Mouse (Mus musculus) mature B cell (primary cell): ENCODE measurements around the gene Tmem52b.
"Not testable (repeated sequence)": the region's sequence is repeated elsewhere in the genome, so short reads cannot be mapped to it uniquely, and the experiment has no call there.

Source experiments
- in situ Hi-C: fragments of 300-500 bp; cut with MboI; formaldehyde crosslinking; loops from 2 replicates; pipeline ENCODE4 v1.14.3; 2019

The Tmem52b gene

DNA sequence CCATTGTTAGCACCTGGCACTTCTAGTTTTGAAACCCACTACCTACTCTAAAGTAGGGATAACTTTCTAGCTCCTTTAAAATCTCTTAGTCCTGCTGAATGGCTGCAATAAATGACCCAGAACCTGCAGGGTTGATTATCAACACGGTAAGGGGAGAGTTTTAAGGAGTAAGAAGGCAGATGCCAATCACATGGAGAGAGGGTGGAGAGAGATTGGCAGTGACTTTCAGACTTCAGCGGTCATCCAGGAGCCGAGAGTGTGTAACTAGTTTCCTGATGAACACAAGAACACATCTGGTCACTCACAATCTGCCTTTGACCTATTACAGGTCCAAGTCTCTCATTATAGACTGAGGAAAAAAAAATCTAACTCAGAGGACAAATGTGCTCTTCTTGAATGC lies at the start of gene Tmem52b:
Gene Tmem52b, plus strand, starts transcription at position 189 of the 400 bp plus-strand sequence.
- in situ Hi-C loops, result no loop called here

DNA sequence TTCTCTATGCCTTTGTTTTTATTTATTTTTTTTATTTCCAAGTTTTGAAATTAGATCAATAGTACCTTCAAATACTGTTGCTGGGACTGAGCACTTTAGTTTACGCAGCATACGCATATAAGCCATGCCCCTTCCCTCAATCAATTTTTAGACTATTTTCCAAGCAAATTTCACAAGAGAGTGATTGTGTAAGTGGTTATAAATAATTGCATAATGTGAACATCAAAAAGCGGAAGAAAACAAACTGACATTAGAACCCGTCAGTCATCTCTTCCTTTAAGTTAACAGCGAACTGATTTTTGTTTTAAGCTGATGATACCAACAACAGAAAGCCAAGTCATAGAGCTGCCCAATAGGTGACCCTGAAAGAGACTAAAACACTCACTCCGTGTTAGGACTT lies 41.0 kb upstream of the Tmem52b start:
- in situ Hi-C loops, result no loop called here

DNA sequence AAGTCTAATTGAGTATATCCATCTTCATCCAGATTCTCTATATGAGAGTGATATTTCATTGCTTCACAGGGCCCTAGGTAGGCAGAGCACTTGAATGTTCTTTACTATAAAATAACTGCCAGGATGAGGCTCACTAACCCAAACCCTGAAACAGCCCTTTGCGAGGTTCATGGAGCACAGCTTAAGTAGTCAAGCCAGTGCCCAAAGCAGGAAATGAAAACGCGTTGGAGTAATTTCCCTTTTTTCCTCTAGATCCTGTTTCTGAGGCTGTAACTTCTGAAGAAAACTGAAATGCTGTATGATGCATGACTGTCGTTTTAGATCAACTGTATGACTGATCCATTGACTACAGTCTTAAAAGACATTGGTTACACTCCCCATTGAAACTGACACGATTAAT lies 39.7 kb upstream of the Tmem52b start:
- in situ Hi-C loops, result no loop called here

DNA sequence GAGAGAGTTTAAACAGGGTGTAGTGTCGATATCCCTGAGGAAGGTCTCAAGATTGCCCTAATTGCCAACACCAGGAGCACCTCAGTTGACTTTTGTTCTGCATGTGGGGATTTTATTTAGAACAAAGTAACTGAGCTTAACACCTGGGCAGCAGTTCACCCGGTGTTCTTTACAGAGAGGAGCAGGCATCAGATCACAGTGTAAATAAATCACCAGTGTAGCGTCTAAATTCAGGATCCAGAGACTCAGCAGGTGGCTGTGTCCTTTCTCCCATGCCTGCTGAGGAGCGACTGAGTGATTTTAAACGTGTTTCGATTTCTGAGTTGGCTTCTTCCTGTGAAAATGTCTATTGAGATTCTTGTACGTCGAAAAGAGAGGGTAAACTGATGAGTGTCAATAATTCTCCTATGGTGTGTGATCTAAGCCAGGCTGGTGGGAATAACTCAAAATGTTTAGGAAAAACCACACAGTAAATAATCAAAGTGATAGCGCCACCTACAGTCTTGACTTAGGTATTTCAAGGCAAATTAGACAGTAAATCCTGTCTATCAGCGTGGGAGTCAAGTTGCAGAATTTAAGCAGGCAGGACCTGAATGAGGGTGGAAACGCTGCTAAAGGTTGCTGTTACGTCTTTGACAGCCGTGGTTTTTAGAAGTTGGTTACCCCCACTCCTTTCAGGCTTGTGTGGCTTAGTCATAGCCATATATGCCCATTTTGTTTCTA lies 35.8 kb upstream of the Tmem52b start:
- in situ Hi-C loops, result no loop called here

DNA sequence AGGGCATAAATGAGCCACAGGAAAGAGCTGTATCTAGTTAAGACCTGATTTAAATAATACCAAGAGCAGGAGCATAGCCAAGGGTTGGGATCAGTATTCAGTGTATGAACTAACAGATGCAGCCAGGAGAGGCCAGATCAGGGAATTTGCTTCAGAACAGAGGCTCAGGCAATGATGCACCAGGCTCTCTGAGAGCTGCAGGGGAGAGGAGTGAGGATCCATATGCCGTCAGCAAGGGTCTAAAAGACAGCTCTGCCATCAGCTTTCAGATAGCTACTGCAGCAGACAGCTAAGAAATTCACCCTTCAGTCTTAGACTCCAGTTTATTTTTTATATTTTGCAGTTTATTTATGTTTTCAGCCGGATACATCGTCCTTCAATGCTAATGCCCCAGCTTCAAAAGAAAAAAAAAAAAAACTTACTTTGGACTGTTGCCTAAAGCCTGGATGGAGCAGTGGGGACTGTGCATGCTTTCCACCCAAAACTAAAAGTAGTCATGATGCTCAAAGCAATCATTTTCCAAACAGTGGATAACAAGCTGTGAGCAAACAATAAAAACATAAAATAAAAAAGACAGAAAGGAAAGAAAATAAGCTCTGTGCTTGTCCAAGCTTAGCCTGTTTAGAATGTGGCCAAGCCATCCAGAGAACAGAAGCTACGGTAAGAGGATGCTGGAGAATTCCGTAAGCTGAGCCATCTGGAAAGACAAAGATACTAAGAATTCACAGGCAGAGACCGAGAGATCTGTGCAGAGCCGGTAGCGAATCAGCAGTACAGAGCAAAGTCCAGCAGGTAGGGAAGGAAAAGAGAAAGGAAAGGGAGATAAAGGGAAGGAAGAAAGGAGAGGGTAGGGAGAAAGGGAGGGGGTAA lies 32.0 kb upstream of the Tmem52b start:
- in situ Hi-C loops, result no loop called here

DNA sequence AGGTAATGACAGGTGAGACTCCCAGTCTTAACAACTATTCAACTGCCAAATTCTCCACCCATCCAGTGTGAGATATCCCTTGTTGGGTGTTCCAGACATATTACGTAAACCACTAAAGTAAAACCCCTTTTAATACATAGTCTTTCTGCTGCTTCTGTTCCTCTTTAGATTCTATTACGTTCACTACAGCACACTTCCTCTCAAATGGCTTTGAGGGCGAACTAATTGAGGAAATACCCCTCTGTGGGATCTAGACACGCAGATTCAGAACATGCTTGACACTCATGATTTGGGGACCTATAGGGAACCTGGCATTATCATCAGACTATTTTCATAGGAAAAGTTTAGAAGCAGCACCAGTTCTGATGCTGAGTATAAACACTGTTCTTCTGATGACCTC lies 17.4 kb upstream of the Tmem52b start:
- in situ Hi-C loops, result no loop called here

DNA sequence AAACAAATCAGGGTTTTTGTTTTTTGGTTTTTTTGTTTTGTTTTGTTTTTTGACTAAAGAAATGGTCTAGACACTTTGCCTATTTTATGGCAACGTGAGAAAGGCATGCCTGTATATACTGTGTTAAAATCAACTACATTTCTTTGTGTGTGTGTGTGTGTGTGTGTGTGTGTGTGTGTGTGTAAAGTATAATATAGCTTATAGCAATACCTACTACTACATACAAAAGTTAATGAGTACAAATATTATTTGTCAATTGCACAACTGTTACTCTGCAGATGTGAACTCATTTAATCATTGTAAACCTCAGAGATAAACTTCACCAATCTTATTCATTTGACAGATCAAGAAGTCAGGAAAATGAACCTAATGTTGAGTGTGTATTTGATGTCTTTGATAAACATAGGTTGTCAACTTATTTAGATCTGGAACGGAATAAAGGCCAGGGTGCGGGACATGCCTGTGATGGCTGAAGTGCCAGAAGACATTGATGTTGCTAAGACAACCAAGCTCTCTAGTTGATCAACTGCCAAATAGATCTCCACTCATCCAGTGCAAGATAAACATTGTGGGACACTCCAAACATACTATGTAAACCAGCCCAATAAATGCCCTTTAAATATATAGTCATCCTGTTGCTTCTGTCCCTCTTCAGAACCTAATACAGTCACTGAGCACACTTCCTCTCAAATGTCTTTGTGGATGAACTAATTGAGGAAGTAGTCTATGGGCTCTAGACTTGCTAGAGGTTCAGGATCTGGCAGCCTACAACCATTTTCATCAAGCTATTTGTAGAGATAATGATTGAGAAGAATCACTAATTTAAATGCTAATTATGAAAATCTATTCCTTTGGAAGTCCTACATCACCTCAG lies 14.8 kb upstream of the Tmem52b start:
- in situ Hi-C loops, result no loop called here

DNA sequence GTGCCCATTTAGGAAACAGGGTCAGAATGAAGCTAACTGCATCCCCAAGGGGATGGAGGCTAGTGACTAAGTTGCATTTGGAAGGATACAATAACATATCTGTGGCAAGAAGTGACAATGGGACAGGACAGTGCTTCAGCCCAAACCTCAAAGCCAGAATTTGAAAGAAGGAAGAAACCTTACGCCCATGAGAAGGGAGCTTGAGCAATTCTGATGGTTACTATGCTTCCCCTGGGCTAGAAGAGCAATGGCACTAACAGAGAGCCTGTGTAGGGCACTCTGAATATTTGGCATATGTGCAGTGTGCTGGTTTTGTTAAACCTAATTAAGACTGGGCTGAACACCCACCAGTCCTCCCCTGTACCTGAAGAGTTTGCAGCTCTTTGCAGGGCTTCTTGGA lies 12.8 kb upstream of the Tmem52b start:
- in situ Hi-C loops, result not testable (repeated sequence)

DNA sequence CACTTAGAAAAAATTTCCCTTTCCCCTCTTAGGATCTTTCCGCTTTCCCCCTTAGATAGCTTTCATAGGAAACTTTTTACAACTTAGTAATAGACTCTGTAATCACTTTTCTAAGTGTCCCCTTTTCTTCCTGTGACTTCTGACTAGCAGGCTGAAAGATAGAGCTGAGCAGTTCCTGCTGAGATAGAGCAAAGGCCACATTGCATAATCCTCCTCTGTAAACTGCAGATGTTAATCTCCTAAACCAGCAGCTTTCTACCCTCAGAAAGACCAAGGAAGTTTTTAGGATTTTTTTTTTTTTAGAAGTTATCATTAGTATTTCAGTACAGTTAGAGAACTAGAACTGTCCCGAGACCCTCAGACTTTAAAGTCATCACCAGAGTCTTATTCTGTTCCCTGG lies 8.9 kb upstream of the Tmem52b start:
- in situ Hi-C loops, result no loop called here

DNA sequence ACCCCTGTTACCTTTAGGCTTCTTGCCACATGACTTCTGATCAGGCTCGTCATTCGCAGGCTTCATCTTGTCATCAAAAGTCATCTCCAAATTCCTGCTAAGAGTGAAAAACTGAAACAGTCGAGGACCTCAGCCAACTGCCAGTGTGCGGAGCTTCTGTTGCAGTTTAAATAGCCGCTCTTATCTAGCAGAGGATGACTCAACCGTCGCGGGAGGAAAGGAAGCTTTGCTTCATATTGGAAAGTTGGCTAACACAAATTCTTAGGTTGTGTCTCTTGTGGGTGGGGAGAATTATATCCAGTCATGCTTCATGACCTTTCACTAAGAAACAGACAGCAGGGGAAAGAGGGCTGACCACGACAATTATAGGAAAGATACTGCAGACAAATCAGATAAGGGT lies 5.3 kb upstream of the Tmem52b start, which contains the start of gene Olr1:
Gene Olr1, minus strand, starts transcription at position 142 of the 400 bp plus-strand sequence.
- in situ Hi-C loops, result no loop called here

DNA sequence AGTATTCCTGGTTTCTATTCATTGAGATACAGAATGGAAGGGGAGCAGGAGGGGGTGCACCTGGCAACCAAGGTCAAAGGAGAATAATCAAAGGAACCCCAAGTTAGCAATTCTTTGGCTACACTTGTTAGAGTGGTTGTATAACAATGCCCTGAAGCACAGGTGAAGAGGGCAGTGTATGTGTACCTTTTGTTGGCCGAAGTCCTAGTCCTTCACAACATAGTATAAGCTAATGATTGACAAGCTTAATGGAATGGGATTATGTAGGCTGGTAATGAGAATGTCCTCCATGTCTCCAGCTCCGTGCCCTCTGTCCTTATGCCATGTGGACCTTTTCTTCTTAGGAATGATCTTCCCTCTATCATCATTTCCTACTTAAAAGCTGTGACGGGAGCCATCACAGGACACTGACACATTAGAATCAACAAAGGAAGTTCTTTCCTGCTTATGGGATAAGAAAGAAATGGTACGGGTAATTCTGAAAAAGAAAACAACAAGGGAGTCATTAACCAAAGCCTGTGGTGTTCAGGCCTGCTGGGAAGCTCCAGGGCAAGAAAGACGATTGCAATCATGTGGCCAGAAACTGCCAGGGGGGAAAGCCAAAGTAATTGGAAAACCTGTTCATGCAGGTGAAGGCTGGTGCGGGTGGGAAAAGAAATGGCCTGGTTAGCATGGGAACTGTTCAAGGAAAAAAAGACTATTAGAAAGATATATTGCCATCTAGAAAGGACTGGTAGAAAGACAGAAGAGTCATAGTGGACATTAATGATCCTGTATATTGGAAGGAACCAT lies 2.0 kb upstream of the Tmem52b start:
- in situ Hi-C loops, result no loop called here

DNA sequence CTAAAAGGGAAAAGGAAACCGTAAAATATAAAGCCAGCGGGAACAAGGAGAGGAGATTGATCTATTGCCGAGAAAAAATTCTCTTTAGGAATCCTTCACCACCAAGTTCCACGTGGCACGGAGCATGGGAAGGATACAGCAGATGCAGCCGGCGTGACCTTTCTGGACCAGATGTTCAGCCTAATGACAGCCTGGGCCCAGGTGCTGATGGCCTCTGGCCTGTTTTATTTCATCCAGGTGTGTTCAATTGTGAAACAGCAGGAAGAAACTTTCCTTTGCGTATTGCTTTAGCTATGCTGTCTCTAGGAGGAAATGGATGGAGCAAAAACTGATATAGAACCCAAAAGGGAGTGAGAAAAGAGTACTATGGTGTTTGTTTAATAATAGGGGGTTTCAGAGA lies 513 bp downstream of the Tmem52b start:
- in situ Hi-C loops, result no loop called here

DNA sequence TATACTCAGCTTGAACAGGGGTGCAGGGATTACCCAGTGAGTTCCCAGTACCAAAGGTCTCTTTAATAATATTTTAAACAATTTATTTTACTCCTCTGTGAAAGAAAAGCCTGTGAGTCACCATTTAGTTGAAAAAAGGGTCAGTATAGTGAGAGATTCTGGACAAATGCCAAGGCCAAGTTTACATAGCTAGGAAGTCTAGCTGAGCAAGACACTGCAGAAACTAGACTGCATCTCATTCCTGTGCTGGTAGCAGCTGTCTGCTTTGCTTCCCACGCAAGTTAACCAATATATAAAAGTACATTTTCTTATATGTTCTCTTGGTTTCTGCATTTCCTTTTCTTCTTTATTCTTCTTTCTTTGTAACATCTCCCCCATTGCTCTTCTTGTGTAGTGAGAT lies 1.1 kb downstream of the Tmem52b start:
- in situ Hi-C loops, result no loop called here

DNA sequence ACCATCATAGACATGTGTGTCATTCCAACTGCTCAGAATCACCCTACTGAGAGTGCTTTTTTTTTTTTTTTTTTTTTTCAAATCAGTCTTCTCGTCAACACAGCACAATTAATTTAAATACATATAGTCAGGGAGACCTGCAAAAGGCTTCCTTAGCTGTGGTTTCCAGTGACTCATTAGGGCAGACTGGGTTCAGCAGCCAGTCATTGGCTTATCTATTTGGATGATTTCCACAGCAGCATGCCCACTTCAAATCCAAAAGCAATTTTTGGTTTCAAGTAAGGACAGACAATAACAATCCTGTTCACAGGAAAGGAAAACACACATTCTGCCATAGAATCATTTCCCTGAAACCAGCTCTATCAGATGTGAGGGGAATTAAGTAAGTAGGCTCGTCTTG lies 2.0 kb downstream of the Tmem52b start:
- in situ Hi-C loops, result no loop called here

DNA sequence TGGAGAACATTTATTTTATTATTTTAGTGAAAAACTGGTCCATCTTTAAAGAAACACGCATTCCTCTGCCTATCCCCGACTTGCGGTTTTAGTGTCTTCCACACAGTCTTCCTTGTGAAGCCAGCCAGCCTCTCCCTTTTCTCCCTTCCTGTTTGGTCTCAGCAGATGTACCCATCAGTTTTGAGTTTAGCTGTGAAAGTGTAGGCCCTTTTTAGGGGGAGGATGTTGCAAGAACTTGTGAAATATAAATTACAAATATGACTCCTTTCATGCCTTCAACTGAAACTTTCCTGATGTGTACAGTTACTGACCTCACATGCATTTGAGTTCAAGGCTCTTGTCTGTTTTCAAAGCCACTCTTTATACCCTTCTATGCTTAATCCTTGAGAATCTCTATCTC lies 2.7 kb downstream of the Tmem52b start:
- in situ Hi-C loops, result no loop called here

DNA sequence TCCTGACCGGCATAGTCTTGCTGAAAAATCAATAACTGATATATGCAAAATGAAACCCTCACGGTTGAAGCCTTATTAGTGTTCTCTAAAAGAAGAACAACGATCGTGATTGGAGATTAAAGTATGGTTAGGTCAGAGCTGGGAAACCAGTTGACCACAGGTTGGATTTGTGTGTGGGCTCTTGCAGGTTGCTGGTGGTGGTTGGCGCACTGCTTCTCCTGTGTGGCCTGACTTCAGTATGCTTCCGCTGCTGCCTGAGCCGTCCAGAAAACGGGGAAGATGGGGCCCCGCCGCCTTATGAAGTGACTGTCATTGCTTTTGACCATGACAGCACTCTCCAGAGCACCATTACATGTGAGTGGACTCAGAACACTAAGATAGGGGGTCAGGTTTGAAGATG lies 4.0 kb downstream of the Tmem52b start:
- in situ Hi-C loops, result no loop called here

DNA sequence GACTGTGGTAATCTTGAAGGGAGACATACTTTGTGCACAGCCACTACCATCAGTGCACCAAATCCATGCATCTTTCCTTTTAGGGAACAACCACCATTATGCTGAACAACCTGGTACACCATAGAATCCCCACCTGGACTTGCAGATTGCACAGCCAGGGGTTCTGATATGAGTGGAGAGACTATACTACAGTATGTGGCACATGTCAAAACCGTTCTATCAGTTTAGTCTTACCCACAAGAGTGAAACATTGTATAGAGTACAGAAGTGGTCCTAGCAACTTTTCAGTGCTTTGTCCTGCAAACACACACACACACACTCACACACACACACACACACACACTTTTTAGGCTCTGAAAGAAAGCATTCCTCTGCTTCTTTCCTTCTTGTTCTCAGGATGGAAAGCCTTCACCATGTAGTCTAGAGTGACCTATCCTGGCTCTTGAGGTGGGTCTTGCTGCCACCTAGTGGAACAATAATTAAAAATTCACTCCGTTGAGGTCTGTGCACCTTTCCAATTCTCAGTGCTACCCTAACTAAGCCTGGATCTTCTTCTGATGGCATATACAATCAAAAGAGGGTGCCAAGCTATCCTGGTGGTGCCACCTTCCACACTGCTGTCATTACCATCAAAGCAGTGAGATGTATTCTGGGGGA lies 5.5 kb downstream of the Tmem52b start:
- in situ Hi-C loops, result no loop called here

DNA sequence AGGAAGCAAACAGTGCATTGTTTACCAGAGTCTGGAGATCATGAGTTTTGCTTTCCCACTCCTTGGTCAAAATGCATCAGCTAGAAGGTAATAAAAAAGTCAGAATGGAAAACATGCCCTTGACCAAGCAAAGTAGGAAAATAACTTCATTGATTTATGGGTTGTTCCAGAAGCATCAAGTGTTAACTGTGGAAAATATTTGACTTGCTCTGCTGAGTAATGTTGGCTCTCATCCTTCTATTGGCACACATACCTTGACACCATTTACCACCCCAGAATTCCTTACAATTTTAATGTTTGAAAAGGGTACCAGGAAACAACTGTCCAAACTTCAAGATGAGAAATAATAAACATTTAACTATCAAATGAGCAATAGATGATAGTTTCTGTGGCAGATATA lies 13.7 kb downstream of the Tmem52b start:
- in situ Hi-C loops, result loop anchor here (10.0 kb wide), 1 partner anchor 141 kb away; the partner anchor contains the start of gene Clec12b

DNA sequence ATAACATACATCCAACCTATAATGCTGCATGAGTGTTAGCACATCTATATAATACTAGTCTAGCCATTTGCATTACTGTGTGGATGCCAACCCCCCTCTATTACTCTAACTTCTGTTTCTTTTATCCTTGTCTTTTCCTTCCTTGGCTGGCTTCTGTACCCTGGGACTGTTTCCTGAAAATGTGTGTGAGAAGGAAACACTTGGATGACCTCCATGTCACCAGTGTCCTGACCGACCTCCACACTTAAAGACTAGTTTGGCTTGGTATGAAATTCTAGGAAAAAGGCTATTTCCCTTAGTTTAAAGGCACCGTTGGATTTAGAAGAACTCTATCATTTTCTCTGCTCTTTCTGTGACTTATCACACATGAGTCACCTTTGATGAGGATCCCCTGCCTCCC lies 15.1 kb downstream of the Tmem52b start:
- in situ Hi-C loops, result loop anchor here (10.0 kb wide), 1 partner anchor 143 kb away; the partner anchor contains the start of gene Clec12b

DNA sequence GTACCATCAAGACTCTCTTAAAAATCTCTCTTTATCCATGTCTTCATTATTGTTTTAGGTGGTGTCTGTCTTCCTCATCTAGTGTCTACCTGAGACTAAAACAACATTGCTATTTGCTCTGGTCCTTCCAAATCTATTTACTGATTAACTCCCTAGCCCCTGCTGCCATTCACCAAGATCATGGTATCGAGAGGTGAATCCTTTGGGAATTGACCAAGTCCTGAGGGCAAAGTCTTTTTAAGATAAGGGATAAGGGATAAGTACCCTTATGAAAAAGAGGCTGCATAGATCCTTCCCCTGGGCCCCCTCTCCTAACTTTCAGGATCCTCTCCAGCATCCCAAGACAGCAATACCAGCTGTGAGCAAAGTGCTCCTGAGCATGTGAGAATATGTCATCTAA lies 17.2 kb downstream of the Tmem52b start:
- in situ Hi-C loops, result loop anchor here (10.0 kb wide), 1 partner anchor 145 kb away; the partner anchor contains the start of gene Clec12b

DNA sequence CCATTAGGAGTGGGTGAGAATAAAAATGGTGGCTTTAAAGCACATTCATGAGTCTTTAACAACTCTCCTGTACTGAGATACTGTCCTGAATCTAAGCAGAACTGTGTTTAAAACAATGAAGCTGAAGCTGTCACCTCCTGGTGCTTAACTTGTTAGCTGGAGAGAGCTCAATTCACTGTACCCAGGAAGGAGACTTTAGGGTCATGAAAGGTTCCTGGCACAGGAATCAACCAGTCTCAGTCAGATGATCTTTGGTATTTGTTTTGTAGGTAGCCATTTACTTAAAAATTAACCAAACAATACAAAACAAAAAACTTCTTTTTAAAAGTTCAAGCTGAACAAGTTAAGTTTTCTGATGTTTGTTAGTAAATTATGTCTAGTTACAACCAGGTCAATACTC lies 17.9 kb downstream of the Tmem52b start:
- in situ Hi-C loops, result no loop called here
